Mouse (Mus musculus) adrenal gland, adult 2 months (tissue): ENCODE measurements around the gene Gm13697. TPM values are rescaled to one million over a fixed set of nuclear protein-coding genes. Genes with fewer than 3 reads are reported as not detected.

Experiments used
- DNase-seq: peaks from one replicate; pipeline ENCODE4 v3.0.0; 2021
- polyA plus RNA-seq: library from polyadenylated mRNA; depleted of rRNA; stranded (reverse); fragments of >200 nt; gene quantifications from 2 replicates; pipeline ENCODE4 v1.2.3, GENCODE M21; 2012; rRNA removed
- total RNA-seq, 2 experiments: library from RNA; stranded (reverse); gene quantifications; 2 replicates each; pipeline ENCODE4 v1.2.3; 2021

Gene Gm13697
- total and polyA plus RNA-seq, 3 experiments = 1.1 to 1.5 TPM; not detected in 1

GRCm38 (mm10) chr2:84035997-84036396 lies 51.5 kb downstream of the Gm13697 start:
- no peak for DNase-seq

Other genes with a start within 250 kb of the Gm13697 start
- 1 to 10 TPM; 4.2 to 5.9 TPM for gene Fam171b, start 172.1 kb upstream of the Gm13697 start, total RNA-seq
- gene Fam171b, start 172.1 kb upstream of the Gm13697 start, polyA plus RNA-seq = 1.0 and 1.3 TPM in 2 replicates
- gene Zswim2, start 43.5 kb upstream of the Gm13697 start, total RNA-seq = not detected
- gene Zswim2, start 43.5 kb upstream of the Gm13697 start, polyA plus RNA-seq = not detected in 2 replicates
- gene Gm13698, start 29.1 kb upstream of the Gm13697 start, total RNA-seq = 1 to 10 TPM; 1.1 to 1.5 TPM
- gene Gm13698, start 29.1 kb upstream of the Gm13697 start, polyA plus RNA-seq = not detected in 2 replicates
- gene Gm13693, start 23.2 kb upstream of the Gm13697 start, total RNA-seq = 1 to 10 TPM; 1.1 to 1.5 TPM
- gene Gm13693, start 23.2 kb upstream of the Gm13697 start, polyA plus RNA-seq = not detected in 2 replicates
- gene Gm13695, start 17.4 kb upstream of the Gm13697 start, total RNA-seq = 1 to 10 TPM in 1 of 2 experiments, not detected in 1; 1.1 TPM
- not detected in 2 replicates for gene Gm13695, start 17.4 kb upstream of the Gm13697 start, polyA plus RNA-seq
- gene Gm13696, start 11.6 kb upstream of the Gm13697 start, total RNA-seq = 1 to 10 TPM; 1.1 to 1.5 TPM
- gene Gm13696, start 11.6 kb upstream of the Gm13697 start, polyA plus RNA-seq = not detected in 2 replicates
- gene Gm13694, start 5.8 kb upstream of the Gm13697 start, total RNA-seq = 1 to 10 TPM; 1.1 to 1.5 TPM
- gene Gm13694, start 5.8 kb upstream of the Gm13697 start, polyA plus RNA-seq = not detected in 2 replicates
- gene Gm13691, start 5.8 kb downstream of the Gm13697 start, total RNA-seq = 1 to 10 TPM; 1.1 to 1.5 TPM
- not detected in 2 replicates for gene Gm13691, start 5.8 kb downstream of the Gm13697 start, polyA plus RNA-seq